Comparison of ENCODE assay signal across 8 mouse cellular contexts in the genomic region with DNA sequence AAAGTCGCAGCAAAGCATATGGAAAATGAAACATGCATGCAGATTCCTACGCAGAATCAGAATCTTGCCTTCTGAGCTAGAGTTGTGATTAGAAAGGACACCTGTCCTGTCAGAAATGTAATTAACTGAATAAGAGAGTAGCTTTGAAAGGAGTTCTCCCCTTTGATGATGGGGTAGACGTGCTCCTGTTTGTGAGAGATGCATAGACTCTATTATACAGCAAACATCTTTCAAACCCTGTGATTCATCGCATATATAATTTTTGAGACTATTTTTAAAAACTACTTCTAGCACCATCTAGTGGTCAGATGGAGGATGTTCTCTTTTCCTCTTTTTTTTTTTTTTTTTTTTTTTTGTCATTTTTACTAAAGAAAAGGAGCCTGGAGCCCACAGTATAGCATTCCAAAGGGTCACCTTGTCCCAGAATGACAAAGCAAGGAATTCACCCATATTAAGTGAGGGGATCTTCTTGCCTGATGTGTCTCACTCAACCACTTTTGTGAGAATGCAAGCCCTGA.
DNase-seq lines count a peak whose midpoint lies in the region; ATAC-seq and TF ChIP-seq lines count a peak whose summit lies in the region.

No protein-coding gene starts in this region.

- no peak overlapping the region for H3K9ac ChIP-seq in forebrain, postnatal 0 days
- no peak overlapping the region for H3K9ac ChIP-seq in neural tube, embryonic 14.5 days (replicated peaks; ENCODE audit: low read depth, low read length)

- H3K4me2 ChIP-seq in forebrain, postnatal 0 days (ENCODE audit: low read depth) = peak overlapping the region; percentile 35
- H3K4me2 ChIP-seq in neural tube, embryonic 14.5 days (ENCODE audit: low read depth, low read length) = no peak overlapping the region

- 0 out of 2 replicates have a peak, but pooled peaks have one; percentile 52 for ATAC-seq in cerebellum, adult (ENCODE audit: insufficient number of reproducible peaks, low FRiP score, low TSS enrichment)
- ATAC-seq in forebrain, postnatal 0 days = peak; percentile 78
- peak; percentile 76; the same call in 1 of the 2 replicates for ATAC-seq in neural tube, embryonic 14.5 days (ENCODE audit: low read depth)

- no peaks in the 10 kb centered on the region for H3K9me3 ChIP-seq in forebrain, postnatal 0 days (ENCODE audit: low read length)
- no peaks in the 10 kb centered on the region for H3K9me3 ChIP-seq in neural tube, embryonic 14.5 days (ENCODE audit: control insufficient read depth, low read length)

- no peaks in the 10 kb centered on the region for H3K36me3 ChIP-seq in forebrain, postnatal 0 days (ENCODE audit: insufficient read depth)
- no peaks in the 10 kb centered on the region for H3K36me3 ChIP-seq in neural tube, embryonic 14.5 days (ENCODE audit: control insufficient read depth, insufficient read depth, low read length)

- H3K27me3 ChIP-seq in forebrain, postnatal 0 days (ENCODE audit: insufficient read depth, low read length) = no peaks in the 10 kb centered on the region
- no peaks in the 10 kb centered on the region for H3K27me3 ChIP-seq in neural tube, embryonic 14.5 days (ENCODE audit: control insufficient read depth, insufficient read depth, low read length)

- 19% methylated on average over 4 of the region's 4 CpGs for WGBS in forebrain, postnatal 0 days
- WGBS in neural tube, embryonic 14.5 days = 33% methylated on average over 4 of the region's 4 CpGs

- no peaks in the 10 kb centered on the region for H3K4me1 ChIP-seq in forebrain, postnatal 0 days (ENCODE audit: insufficient read depth)
- no peaks in the 10 kb centered on the region for H3K4me1 ChIP-seq in neural tube, embryonic 14.5 days (ENCODE audit: control insufficient read depth, insufficient read depth, low read length)

- no peak overlapping the region; the same call in 1 of the 2 replicates for H3K27ac ChIP-seq in forebrain, postnatal 0 days (ENCODE audit: low read depth, low read length)
- no peak overlapping the region for H3K27ac ChIP-seq in neural tube, embryonic 14.5 days (ENCODE audit: low read depth, low read length)

- peak; percentile 57 for TF ChIP-seq CTCF in forebrain, postnatal 0 days (IDR thresholded peaks at IDR 0.05; ENCODE audit: low read depth)

- 0 out of 2 replicates have a peak overlapping the region, but pooled peaks have one; percentile 13 for H3K4me3 ChIP-seq in forebrain, postnatal 0 days (ENCODE audit: low read depth, low read length)
- H3K4me3 ChIP-seq in neural tube, embryonic 14.5 days (ENCODE audit: low read depth, low read length) = no peak overlapping the region

- DNase-seq in cerebellum, postnatal 25 days = no peak
- DNase-seq in left cerebral cortex, adult 11 months (ENCODE audit: low spot score) = peak; percentile 6
- DNase-seq in left cerebral cortex, adult 8-10 months (ENCODE audit: low spot score in 2 of 2) = no peak
- peak; percentile 61 for DNase-seq in forebrain, postnatal 0 days
- no peak for DNase-seq in spleen, postnatal 4 days (ENCODE audit: low spot score in 2 of 2)
- DNase-seq in urinary bladder, postnatal 25 days (ENCODE audit: low spot score) = no peak

Comparison
In these comparisons a context has a peak if more than half of its experiments do, and no peak if none do; other contexts are left out.
1. DNase-seq: peak in left cerebral cortex, adult 11 months (single experiment) and forebrain, postnatal 0 days (single experiment); none in cerebellum, postnatal 25 days (0 of 2), left cerebral cortex, adult 8-10 months (0 of 2), spleen, postnatal 4 days (0 of 2) and urinary bladder, postnatal 25 days (single experiment).
2. Peak in every context shown above with its lines, with median percentiles within 50 percentile points of each other: ATAC-seq.